Mouse (Mus musculus): ENCODE measurements around the gene Nhsl2.
"Not testable (repeated sequence)": the region's sequence is repeated elsewhere in the genome, so short reads cannot be mapped to it uniquely, and the experiment has no call there.

Gene Nhsl2

DNA sequence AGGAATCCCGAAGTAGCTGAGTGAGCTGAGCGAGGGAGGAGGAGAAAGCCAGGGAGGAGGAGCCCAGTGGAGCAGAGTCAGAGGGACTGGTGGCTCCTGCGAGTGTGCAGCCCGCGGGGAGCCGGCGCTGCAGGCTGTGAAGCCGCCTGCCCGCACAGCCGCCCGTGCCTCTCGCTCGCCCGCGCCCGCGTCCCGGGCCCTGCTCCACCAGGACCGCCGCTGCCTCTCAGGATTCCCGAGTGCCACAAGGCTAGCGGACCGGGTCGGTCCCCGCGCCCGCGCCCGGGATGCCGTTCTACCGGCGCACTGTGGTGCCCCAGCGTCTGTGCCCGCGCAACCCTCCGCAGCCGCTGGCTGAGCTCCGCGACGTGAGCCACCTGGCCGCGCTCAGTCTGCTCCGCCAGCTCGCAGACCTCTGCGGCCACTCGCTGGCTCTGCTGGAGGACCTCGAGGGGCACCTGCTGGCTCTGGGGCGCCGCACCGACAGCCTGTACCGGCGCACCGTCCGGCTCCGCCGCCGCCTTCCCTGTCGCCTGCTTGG is at the start of gene Nhsl2:
Gene Nhsl2 (plus strand): TSS at position 105 of the 541 bp plus-strand sequence.
- DNase-seq (ENCODE audit: low spot score), result no peak

DNA sequence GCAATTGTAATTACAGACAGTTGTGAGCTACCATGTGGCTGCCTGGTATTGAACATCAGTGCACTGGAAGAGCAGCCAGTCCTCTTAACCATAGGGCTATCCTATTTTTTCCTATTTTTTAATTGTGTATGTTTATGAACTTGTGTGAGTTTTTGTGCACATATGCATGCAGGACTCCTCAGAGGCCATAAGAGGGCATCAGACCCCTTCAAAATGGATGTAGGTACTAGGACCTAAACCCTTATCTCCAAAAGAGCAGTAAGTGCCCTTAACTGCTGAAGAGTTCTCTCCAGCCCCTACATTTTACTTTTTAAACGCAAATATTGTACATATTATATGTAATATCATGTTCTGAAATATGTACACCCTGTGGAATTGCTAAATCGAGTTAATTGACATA is 43.7 kb upstream of the Nhsl2 start:
- no peak for DNase-seq (ENCODE audit: low spot score)

GRCm38 (mm10) chrX:101811750-101812149 is 37.4 kb upstream of the Nhsl2 start:
- DNase-seq (ENCODE audit: low spot score), result no peak

GRCm38 (mm10) chrX:101819163-101819562 is 30.0 kb upstream of the Nhsl2 start:
- no peak for DNase-seq (ENCODE audit: low spot score)

DNA sequence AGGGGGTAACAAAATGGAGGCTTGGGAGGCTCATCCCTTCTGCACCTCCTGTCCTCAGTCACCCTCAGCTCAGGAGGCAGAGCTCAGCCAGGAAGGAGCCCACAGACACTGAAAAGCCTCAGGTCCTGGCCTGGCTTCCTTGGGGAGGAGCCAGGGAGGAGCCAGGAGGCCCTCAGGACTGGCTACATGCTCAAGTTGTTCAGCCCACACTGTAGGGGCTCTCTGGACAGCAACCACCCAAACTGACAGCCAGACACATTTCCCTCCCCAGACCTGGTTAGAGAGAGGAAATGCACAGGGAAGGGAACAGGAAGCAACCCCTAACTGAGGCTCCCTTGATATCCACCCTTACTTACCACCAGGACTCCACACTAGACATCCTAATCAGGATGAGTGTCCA is 29.2 kb upstream of the Nhsl2 start:
- DNase-seq (ENCODE audit: low spot score), result not testable (repeated sequence)

DNA sequence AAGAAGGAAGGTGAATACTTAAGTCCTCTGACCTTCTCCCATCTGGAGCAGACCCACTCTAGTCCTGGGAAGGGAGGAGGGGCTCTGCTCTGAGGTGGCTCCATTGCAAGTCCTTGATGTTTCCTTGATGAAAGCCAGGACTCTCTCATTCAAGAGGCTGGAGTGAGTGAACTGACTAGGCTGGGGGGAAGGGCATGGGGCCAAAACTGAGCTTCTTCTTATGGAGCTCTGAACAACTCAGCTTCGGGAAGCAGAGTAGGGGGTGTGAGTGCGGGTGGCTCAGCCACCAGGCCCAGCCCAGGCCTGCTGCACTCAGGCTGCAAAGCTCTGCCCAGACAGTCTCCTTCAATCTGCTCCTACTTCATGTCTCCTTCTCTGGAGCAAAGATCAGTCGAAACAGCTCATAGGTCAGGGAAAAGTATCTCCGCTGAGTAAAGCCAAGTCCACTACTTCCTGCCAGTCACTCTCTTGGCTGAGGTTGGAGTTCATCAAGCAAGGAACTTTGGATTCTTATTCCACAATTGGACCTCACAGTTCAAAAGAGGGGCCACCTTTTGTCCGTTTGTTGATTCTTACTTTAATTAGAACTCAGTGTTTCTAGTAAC is 1.9 kb upstream of the Nhsl2 start:
- no peak for DNase-seq (ENCODE audit: low spot score)

GRCm38 (mm10) chrX:101849901-101850551 is 841 bp downstream of the Nhsl2 start:
- DNase-seq (ENCODE audit: low spot score), result no peak

DNA sequence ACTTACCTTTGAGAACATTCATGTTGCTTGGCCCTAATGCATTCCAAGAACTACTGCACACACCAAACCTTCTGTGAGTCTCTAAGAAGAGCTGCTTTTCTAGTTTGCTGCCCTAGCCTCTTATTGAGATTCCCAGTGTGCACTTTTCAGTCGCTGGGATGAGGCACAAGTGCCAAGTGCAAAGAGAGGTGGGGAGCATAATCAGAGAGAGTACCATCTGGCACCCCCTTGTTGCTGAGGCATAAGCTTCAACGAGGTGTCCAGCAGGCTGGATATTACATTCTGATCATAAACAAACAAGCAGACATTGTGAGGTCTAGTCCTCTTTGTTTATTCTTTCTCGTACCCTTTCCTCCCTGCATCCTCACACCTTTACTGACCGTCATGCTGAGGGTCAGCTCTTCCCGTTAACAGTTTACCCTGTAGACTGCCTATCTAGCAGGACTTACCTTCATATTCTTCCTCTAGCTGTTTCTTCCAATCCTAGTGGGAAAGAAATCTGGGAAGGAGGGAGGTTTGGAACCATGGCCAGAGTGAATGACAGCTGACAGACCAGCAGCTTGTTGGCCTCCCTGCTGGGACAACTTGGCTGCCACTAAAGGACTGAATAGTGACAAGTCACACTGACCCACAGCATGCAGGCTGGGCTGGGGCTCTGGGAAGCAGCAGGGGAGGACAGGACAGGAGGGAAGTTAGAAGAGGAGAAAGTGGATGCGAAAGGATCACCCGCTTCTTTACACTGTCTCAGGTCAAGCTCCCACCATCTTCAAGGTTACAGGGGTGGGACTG is 2.6 kb downstream of the Nhsl2 start:
- no peak for DNase-seq (ENCODE audit: low spot score)

DNA sequence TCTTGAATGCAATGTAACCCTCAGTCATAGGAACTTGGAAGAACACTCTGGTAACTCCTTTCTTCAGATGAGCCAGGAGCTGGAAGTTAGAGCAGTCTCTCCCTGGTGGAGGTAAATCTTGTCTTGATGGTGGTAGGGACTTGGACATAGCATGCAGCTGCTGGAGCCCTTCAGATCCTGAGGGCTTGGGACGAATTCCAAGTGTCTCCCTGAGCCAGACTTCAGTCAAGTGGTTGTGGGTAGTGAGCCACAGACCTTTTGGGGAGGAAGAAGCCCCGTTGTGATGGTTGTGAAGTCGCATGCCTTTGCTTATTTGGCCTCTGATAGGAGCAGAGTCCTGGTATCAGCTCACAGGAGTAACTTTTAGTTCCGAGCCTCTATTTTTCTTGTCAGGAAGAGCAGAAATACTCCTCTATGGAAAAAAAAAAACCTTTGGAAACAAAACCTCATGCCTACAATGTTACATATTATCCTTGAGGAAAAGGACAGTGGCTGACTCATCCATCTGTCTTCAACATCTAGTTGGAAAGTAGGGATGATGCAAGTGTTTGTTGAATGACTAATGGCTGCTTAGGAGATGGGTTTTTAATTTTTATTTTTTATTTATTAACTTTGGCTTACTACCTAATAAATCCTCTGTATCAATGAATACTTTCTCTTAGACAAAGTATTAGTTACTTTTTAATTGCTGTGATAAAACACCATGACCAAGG is 14.6 kb downstream of the Nhsl2 start:
- no peak for DNase-seq (ENCODE audit: low spot score)

GRCm38 (mm10) chrX:101864788-101865187 is 15.6 kb downstream of the Nhsl2 start:
- DNase-seq (ENCODE audit: low spot score), result no peak

- DNase-seq (ENCODE audit: low spot score), result no peak
Observed at GRCm38 (mm10) chrX:101874147-101874546, 25.0 kb downstream of the Nhsl2 start.

DNA sequence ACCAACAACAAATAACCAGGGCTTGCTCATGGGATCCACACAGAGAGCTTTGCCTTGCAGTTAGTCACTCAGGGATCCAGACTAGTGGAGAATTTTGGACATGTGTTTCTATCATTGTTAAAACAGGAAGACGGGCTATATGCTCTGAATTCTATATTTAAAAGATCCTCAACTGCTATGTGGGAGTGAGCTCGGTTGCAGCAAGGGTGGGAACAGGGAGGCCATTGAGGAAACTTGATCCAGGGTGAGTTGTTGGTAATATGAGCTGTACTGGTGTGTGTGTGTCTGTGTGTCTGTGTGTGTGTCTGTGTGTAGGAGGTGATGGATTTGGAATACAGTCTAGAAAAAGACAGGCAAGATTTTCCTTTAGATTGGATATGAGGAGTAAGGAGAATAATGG is 25.7 kb downstream of the Nhsl2 start:
- no peak for DNase-seq (ENCODE audit: low spot score)

GRCm38 (mm10) chrX:101876136-101876535 is 27.0 kb downstream of the Nhsl2 start:
- no peak for DNase-seq (ENCODE audit: low spot score)

GRCm38 (mm10) chrX:101877840-101878239 is 28.7 kb downstream of the Nhsl2 start:
- no peak for DNase-seq (ENCODE audit: low spot score)

DNA sequence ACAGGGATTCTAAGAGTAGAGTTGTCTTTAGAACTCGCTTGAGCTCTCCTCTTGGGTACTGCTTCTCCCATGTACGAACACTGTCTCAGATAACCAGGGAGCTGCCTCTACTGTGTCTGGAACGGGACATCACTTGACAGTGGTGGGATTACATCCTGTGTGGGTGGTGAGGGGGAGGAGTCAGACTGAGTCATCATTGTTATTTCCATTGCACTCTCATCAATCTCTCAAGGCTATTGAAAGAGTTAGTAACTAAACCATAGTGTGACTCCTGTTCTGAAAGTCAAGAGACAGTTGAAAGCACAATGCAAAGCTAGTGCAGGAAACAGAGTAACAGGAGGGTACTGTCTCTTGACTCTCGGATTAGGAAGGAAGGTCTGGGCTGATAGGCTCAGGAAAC is 29.4 kb downstream of the Nhsl2 start:
- peak; percentile 32 for DNase-seq (ENCODE audit: low spot score)

GRCm38 (mm10) chrX:101882141-101882751 is 33.1 kb downstream of the Nhsl2 start:
- DNase-seq (ENCODE audit: low spot score), result no peak

DNA sequence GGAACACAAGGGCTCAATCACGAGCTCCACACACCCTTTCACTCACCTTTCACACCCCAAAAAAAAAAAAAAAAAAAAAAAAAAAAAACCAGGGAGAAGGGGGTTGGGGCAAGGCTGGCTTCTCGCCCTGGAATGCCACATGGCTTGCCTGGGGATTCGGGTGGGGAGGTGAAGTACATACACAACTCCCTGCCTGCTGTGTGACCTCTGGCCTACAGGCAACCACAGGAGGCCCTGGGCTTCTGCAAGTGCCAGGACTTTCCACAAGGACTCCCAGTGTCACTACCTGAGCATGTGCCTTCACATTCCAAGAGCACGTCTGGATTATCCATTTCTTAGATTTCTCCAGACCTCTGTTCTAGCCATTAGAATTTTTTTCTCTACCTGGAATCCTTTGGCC is 40.2 kb downstream of the Nhsl2 start:
- DNase-seq (ENCODE audit: low spot score), result no peak

DNA sequence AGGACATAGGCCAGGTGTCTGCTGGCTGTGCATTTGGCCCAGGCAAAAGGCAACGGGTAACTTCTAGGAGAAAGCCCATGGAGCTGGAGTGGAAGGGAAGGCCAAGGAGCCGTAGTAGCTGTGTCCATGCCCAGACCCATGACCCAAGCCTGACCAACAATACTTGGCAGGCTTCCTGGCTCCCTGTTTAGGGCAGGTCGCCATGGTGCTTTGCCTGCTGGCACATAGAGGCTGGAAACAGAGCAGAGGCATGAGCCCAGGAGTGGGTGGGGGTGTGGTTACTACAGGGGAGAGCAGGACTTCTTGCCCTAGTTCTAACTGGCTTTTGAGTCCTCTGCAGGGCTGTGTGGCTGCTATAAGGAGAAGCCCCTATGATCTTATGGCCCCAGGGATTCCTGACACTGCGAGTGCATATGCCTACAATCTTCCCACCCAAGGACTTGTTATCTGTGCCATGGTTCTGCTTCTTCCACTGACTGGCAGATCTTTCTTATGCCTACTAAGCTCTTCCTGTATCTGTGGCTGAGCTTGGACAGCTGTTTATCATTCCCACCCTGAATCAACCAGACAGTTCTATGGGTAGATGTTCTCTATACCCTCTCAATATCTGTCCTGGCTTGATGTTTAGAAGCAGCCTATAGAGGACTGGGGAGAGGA is 40.8 kb downstream of the Nhsl2 start:
- DNase-seq (ENCODE audit: low spot score), result no peak

GRCm38 (mm10) chrX:101893796-101894195 is 44.6 kb downstream of the Nhsl2 start:
- no peak for DNase-seq (ENCODE audit: low spot score)

DNA sequence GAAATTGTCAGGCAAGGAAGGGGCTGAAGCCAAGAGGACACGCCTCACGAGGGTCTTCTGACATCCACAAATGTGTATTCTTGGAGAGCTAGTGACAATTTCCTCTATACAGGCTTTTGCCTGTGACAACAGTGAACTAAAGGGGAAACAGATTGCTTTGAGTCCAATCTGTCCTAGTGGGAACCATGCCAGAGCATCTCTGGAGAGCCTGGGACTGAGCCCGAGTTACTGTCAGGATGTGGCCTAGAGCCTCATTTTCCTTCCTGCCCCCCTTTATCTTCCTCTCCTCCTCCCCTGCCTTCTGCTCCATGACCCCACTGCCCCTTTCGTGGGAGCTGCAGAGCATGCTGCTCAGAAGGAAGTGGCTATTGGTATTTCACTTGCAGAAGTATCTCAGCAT is 49.2 kb downstream of the Nhsl2 start:
- DNase-seq (ENCODE audit: low spot score), result no peak

GRCm38 (mm10) chrX:101901806-101902490 is 52.8 kb downstream of the Nhsl2 start:
- no peak for DNase-seq (ENCODE audit: low spot score)
